Mouse (Mus musculus): ENCODE measurements around the gene Agk.

Gene Agk

DNA sequence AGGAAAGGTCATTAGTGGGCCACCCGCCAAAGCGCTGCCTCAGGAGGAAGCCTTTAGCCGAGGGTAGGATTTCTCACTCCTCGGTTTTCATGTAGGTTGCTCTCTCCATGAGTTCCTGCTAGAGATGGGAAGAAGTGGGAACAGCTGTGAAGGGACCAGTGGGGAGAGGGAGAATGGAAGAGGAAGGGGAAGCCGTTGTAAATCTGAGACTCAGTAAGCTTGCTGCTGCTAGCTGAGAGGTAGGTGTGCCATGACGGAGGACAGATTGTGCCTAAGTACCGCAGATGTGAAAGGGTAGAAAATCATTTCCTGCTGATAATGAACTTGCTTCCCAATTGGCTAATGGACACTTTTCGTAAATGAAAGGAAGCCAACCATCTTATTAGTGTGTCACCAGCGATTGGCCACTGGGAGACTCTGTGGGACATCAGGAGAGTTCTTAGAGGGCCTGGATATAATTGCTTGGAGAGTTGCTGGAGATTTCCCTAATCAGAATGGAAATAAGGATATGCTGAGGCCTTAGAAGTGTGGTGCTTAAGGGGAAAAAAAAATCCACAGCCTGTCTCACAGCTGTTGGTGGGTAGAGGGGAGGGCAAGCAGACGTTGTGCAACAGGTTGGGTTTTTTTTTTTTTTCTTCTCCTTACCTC is 118.4 kb downstream of the Agk start:
- no peak for DNase-seq (ENCODE audit: low read depth, low spot score)

All from mesoderm, embryonic 11.5 days (tissue).